Mouse (Mus musculus) C2C12 (cell line): Measurements from ENCODE around the gene Hist2h3c1.

Source experiments
- CEBPB ChIP-seq: IDR thresholded peaks from one replicate; pipeline ENCODE4 v1.6.1; 2011; ENCODE audit warnings: low read depth, mild to moderate bottlenecking, control low read depth, moderate library complexity
- CTCF ChIP-seq: IDR thresholded peaks from one replicate; pipeline ENCODE4 v1.5.1; 2011; ENCODE audit not compliant: control insufficient read depth, insufficient read depth, insufficient read length
- MAX ChIP-seq: IDR thresholded peaks from one replicate; pipeline ENCODE4 v1.6.1; 2011; ENCODE audit warnings: mild to moderate bottlenecking, control low read depth
- MYOD1 ChIP-seq: IDR thresholded peaks from one replicate; pipeline ENCODE4 v1.6.1; 2011; ENCODE audit warnings: low read depth; ENCODE audit not compliant: control insufficient read depth, insufficient read length
- MYOG ChIP-seq: IDR thresholded peaks from one replicate; pipeline ENCODE4 v1.6.1; 2011; ENCODE audit not compliant: control insufficient read depth, insufficient read length; ENCODE audit errors: extremely low read depth
- USF1 ChIP-seq: IDR thresholded peaks from one replicate; pipeline ENCODE4 v1.6.1; 2011; ENCODE audit warnings: low read depth, mild to moderate bottlenecking, control low read depth, moderate library complexity

- TF ChIP-seq CTCF (no peak), CEBPB (no peak), MAX (no peak), MYOD1 (no peak), MYOG (no peak), USF1 (no peak)
Measured at GRCm38 (mm10) chr3:96199731-96200130, 46.8 kb upstream of the Hist2h3c1 start.
